Mouse (Mus musculus) G1E (cell line): ENCODE measurements at regions not wholly inside any gene's neighbourhood (a gene's known extent, or its start where the extent isn't known, plus 50 kb on each side); places are given as distances from the start of the nearest gene placed in this dataset.

Source experiments
- ATAC-seq: 2 replicates; pipeline ENCODE4 v1.8.0; 2016; ENCODE audit warnings: mild to moderate bottlenecking; ENCODE audit not compliant: insufficient number of reproducible peaks, poor library complexity, low FRiP score, severe bottlenecking; ENCODE audit errors: extremely low read depth
- DNase-seq: peaks from one replicate; pipeline ENCODE4 v3.0.0; 2012; ENCODE audit warnings: low spot score
- H3K27me3 ChIP-seq: 2 replicates; pipeline ENCODE4 v1.6.1; 2012; ENCODE audit warnings: mild to moderate bottlenecking, low read length, inconsistent platforms; ENCODE audit not compliant: insufficient read depth
- H3K36me3 ChIP-seq: replicated peaks from 2 replicates; pipeline ENCODE3; 2012; ENCODE audit warnings: mild to moderate bottlenecking, inconsistent platforms
- H3K4me1 ChIP-seq: 2 replicates; pipeline ENCODE4 v1.6.1; 2012; ENCODE audit warnings: low read depth, low read length, inconsistent platforms, mixed read lengths; ENCODE audit not compliant: insufficient read depth
- H3K4me3 ChIP-seq: 2 replicates; pipeline ENCODE4 v1.5.1; 2012; ENCODE audit warnings: low read depth, mild to moderate bottlenecking, inconsistent platforms, low read length, moderate library complexity, mixed read lengths
- H3K9me3 ChIP-seq: replicated peaks from 2 replicates; pipeline ENCODE4 v1.6.1; 2012; ENCODE audit warnings: inconsistent platforms
- CTCF ChIP-seq: IDR thresholded peaks from 2 replicates; pipeline ENCODE4 v1.5.1; 2012; ENCODE audit warnings: low read depth, low read length, inconsistent platforms, mixed read lengths
- GATA1 ChIP-seq: IDR thresholded peaks from 2 replicates; pipeline ENCODE4 v1.6.1; 2012; ENCODE audit warnings: borderline replicate concordance, low read length, inconsistent platforms, mixed read lengths
- GATA2 ChIP-seq: IDR thresholded peaks from 2 replicates; pipeline ENCODE4 v1.6.1; 2012; ENCODE audit warnings: low read depth, low read length, inconsistent platforms, borderline replicate concordance
- POLR2AphosphoS5 ChIP-seq: IDR thresholded peaks from 2 replicates; pipeline ENCODE4 v1.6.1; 2012; ENCODE audit warnings: low read depth, low read length, inconsistent platforms; ENCODE audit not compliant: insufficient replicate concordance
- TAL1 ChIP-seq: conservative IDR thresholded peaks from 2 replicates; pipeline ENCODE4 v1.6.1; 2012; ENCODE audit warnings: low read depth, low read length, inconsistent platforms, mixed read lengths

DNA sequence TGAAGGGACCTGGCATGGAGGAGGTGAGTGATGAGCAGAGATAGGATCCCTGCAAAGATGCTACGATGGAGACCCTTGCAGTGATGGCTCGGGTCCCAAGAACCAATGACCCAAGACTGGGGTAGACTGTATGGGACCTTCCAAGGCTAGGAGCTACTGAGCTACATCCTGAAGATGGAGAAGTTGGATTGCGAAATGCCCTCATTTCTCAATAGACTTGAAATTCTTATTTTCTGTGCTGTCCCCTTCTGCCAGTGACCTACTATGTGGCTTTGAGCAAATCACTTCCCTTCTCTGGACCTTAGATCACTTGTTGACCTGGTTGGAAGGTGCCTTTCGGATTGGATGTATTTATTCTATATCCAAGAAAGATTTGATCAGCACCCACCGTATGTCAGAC lies 88.9 kb downstream of the Nog start:
- no peaks in the 10 kb centered on the region for H3K27me3 ChIP-seq
- no peaks in the 10 kb centered on the region for H3K36me3 ChIP-seq
- no peak overlapping the region for H3K4me3 ChIP-seq
- no peaks in the 10 kb centered on the region for H3K4me1 ChIP-seq
- H3K9me3 ChIP-seq = peaks cover 26% of the 10 kb centered on the region
- no peak for DNase-seq
- no peak for ATAC-seq
- TF ChIP-seq TAL1 (no peak), POLR2AphosphoS5 (no peak), GATA1 (no peak), CTCF (no peak), GATA2 (no peak)

DNA sequence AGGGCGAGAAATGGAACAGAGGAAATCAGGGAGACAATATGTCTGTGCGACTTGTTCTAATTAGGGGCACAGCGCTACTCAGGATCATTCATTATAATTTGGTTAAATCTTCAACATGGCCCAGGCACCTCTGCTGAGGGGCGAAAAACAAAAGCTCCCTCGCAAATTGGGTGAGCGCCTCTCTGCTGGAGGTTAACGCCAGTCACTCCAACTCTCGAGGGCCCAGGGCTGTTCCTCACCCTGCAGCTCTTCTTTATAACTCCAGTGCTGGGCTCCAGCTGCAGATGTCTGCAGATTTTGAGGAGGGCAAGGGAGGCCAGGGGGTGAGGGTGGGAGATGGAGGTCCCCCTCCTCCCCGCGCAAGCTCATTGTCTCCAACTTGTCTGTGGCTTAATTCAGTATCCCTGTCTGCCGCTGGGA lies 92.6 kb downstream of the Nog start:
- Histone ChIP-seq H3K27me3 (no peaks in the 10 kb centered on the region), H3K9me3 (peaks cover 38% of the 10 kb centered on the region), H3K4me1 (no peaks in the 10 kb centered on the region), H3K36me3 (no peaks in the 10 kb centered on the region), H3K4me3 (no peak overlapping the region)
- no peak for DNase-seq
- ATAC-seq = no peak
- TF ChIP-seq GATA2 = no peak
- TF ChIP-seq POLR2AphosphoS5 = no peak
- TF ChIP-seq GATA1 = no peak
- no peak for TF ChIP-seq TAL1
- no peak for TF ChIP-seq CTCF

DNA sequence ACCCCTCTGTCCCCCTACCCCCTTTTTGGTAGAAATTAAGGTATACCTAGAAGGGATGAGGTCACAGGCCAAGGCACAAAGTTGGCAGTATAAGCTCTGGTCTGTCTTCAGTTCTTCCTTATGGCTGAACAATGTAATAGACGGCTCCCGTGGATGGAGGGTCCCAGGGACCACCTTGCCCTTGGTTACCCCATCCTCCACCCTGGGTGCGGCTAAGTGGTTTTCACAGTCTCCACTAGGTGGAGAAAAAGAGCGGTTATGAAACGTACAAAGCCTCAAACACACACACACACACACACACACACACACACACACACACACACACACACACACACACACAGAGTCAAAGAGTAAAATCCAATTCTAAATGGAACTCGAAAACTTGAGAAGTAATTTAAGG lies 93.1 kb downstream of the Nog start:
- no peaks in the 10 kb centered on the region for H3K4me1 ChIP-seq
- no peak for ATAC-seq

DNA sequence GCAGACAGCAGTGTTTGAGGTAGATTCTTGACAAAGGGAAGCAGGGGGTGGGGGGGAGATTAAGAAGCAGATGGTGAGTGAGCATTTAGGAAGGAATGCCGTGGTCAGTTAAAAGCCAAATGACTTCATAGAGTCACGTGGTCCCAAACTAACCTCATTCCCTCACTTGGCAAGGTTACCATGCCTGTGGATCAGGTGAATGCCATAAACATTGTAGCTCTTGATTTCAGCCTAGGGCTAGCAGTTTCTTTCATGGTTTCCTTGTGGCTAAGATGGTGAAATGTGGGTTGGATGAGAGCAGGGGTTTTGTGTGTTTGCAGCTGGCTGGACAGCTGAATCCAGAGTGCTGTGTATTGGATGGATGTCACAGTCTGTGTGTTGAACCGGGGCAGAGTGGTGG lies 95.3 kb downstream of the Nog start:
- no peak for TF ChIP-seq GATA1
- TF ChIP-seq TAL1 = no peak
- no peak for TF ChIP-seq POLR2AphosphoS5
- no peak for TF ChIP-seq GATA2
- TF ChIP-seq CTCF = no peak

More for the DNA sequence above, 93.1 kb downstream of the Nog start:
- H3K9me3 ChIP-seq = peaks cover 38% of the 10 kb centered on the region
- no peak overlapping the region for H3K4me3 ChIP-seq
- no peaks in the 10 kb centered on the region for H3K27me3 ChIP-seq
- TF ChIP-seq GATA1 (no peak), POLR2AphosphoS5 (no peak), TAL1 (no peak), GATA2 (no peak), CTCF (no peak)
- no peaks in the 10 kb centered on the region for H3K36me3 ChIP-seq
- no peak for DNase-seq

DNA sequence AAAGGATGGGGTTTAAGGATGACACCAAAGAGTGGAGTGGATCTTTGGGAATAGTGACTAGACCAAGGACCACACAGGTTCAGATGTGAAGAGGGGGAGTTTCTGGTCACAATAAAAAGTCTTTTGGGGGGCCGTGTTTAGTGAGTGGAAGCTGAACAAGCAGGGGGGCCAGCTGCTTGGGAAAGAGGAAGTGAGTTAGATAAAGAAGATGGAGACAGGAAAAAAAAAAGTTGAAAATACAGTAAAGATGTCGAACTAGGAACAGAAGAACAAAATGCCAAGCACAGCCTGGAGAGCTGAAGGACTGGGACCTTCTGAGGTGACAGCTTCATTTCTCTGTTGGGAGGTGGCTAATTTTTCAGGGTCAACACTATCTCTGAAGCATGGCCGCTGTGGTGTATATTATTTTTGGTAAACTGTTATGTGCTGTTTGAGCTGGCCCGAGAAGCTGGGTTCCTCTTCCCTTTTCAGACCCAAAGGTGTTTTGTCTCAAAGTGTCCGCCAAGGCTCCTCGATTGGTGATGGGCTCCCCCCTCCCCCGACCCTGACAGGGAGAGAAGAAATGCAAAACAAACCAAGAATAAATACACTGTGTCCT lies 97.1 kb downstream of the Nog start:
- H3K4me1 ChIP-seq = no peaks in the 10 kb centered on the region
- ATAC-seq = no peak
- DNase-seq = no peak
- no peaks in the 10 kb centered on the region for H3K27me3 ChIP-seq
- TF ChIP-seq GATA2 = no peak
- TF ChIP-seq POLR2AphosphoS5 = no peak
- TF ChIP-seq TAL1 = no peak
- no peak for TF ChIP-seq CTCF
- TF ChIP-seq GATA1 = no peak
- no peak overlapping the region for H3K4me3 ChIP-seq
- H3K36me3 ChIP-seq = no peaks in the 10 kb centered on the region
- H3K9me3 ChIP-seq = peaks cover 26% of the 10 kb centered on the region

More for the DNA sequence above, 95.3 kb downstream of the Nog start:
- ATAC-seq (no peak), DNase-seq (no peak)
- H3K4me1 ChIP-seq = no peaks in the 10 kb centered on the region
- no peaks in the 10 kb centered on the region for H3K27me3 ChIP-seq
- H3K36me3 ChIP-seq = no peaks in the 10 kb centered on the region
- no peak overlapping the region for H3K4me3 ChIP-seq
- H3K9me3 ChIP-seq = peaks cover 32% of the 10 kb centered on the region

DNA sequence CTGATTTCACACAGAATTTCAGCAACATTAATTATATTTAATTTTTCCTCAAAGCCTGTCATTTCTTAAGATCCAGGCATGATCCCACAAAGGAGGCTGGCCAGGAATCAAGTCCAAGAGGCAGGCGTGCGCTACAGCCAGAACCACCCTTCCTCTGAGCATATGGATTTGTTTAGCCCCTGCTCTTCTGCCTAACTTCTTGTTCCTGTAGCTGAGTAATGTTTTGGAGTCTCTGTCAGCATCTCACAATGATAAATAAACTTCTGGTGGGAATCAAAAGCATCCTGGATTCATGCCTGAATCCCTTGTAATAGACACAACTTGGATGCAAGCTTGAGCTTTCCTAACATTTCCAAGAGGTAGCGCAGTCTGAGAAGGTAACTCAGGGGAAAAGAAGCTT lies 101.7 kb downstream of the Nog start:
- ATAC-seq (no peak), DNase-seq (no peak)
- H3K4me1 ChIP-seq = no peaks in the 10 kb centered on the region
- no peak for TF ChIP-seq POLR2AphosphoS5
- H3K4me3 ChIP-seq = no peak overlapping the region
- H3K27me3 ChIP-seq = no peaks in the 10 kb centered on the region
- H3K9me3 ChIP-seq = peaks cover 8% of the 10 kb centered on the region; the same call in 1 of the 2 replicates
- no peaks in the 10 kb centered on the region for H3K36me3 ChIP-seq

DNA sequence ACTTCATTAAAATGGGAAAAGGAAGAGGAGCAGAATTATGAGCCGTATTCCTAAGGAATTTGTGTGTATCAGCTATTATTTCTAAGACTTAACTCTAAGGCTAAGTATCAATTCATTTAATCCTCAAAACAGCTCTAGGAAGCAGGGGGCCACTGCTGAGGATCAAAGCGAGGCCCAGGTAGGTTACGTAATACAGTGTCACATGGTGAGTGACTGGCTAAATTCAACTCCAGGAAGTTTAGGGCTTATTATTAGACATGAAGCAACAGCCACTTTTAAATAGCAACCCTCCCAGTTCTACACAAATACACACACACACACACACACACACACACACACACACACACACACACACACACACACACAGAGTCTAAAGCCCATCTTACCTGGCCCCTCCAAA lies 109.3 kb downstream of the Nog start:
- Histone ChIP-seq H3K27me3 (no peaks in the 10 kb centered on the region), H3K4me3 (no peak overlapping the region), H3K9me3 (peaks cover 15% of the 10 kb centered on the region), H3K36me3 (no peaks in the 10 kb centered on the region), H3K4me1 (no peaks in the 10 kb centered on the region)
- TF ChIP-seq TAL1 = no peak
- no peak for TF ChIP-seq POLR2AphosphoS5
- TF ChIP-seq GATA1 = no peak
- no peak for TF ChIP-seq GATA2
- no peak for ATAC-seq
- DNase-seq = no peak
